8 mouse cellular contexts compared by ENCODE assay signal in the genomic region with DNA sequence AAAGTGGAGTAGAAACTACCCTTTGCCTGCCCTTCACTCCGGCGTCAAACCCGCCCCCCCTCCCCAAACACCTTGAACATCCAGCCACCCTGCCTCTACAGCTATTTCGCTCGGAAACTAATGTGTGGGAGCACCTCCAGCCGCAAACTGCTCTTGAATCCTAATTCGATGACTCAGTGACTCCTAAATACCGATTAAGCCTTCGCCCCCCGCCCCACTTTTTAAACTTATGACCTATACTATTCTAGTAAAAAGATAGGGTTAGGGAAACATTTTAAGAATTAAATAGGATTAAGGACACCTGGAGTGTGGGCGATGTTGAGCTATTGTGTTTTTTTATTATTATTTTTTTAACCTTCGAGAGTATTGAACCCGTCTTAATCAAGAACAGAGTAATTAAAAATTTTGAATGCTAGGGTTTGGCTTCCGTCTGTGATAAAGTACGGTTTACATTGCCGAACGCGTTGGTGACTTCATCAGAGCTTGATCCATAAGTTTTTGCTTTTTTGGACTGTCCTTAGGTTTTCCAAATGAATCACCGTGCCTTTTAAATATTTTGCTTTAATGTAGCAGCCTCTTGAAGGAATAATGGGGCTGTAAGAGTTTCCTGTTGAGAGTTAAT. TPM values are rescaled to one million over a fixed set of nuclear protein-coding genes. Genes with fewer than 3 reads are reported as not detected.
DNase-seq lines count a peak whose midpoint lies in the region; ATAC-seq and TF ChIP-seq lines count a peak whose summit lies in the region.

No protein-coding gene starts in this region.

- H3K4me3 ChIP-seq in kidney, embryonic 16.5 days (ENCODE audit: low read length) = peak overlapping the region; percentile 85
- peak overlapping the region; percentile 87 for H3K4me3 ChIP-seq in bone marrow, adult 2 months (replicated peaks; ENCODE audit: control insufficient read depth, low read depth, low read length)
- peak overlapping the region; percentile 99 for H3K4me3 ChIP-seq in forebrain, postnatal 0 days (ENCODE audit: low read depth, low read length)
- peak overlapping the region; percentile 97 for H3K4me3 ChIP-seq in midbrain, embryonic 11.5 days (ENCODE audit: low read depth, low read length)

- H3K4me1 ChIP-seq in kidney, embryonic 16.5 days (ENCODE audit: insufficient read depth, low read length) = peaks cover 15% of the 10 kb centered on the region
- no peaks in the 10 kb centered on the region for H3K4me1 ChIP-seq in bone marrow, adult 2 months (ENCODE audit: control insufficient read depth, insufficient read depth, low read length)
- H3K4me1 ChIP-seq in forebrain, postnatal 0 days (ENCODE audit: insufficient read depth) = peaks cover 11% of the 10 kb centered on the region; the same call in 1 of the 2 replicates
- H3K4me1 ChIP-seq in midbrain, embryonic 11.5 days (ENCODE audit: control insufficient read depth, insufficient read depth, low read length) = peaks cover 10% of the 10 kb centered on the region; the same call in 1 of the 2 replicates

- no peaks in the 10 kb centered on the region for H3K27me3 ChIP-seq in kidney, embryonic 16.5 days (ENCODE audit: insufficient read depth, low read length)
- no peaks in the 10 kb centered on the region for H3K27me3 ChIP-seq in forebrain, postnatal 0 days (ENCODE audit: insufficient read depth, low read length)
- H3K27me3 ChIP-seq in midbrain, embryonic 11.5 days (ENCODE audit: control insufficient read depth, insufficient read depth, low read length) = no peaks in the 10 kb centered on the region

- H3K36me3 ChIP-seq in kidney, embryonic 16.5 days (ENCODE audit: insufficient read depth, low read length) = no peaks in the 10 kb centered on the region
- no peaks in the 10 kb centered on the region for H3K36me3 ChIP-seq in forebrain, postnatal 0 days (ENCODE audit: insufficient read depth)
- H3K36me3 ChIP-seq in midbrain, embryonic 11.5 days (ENCODE audit: control insufficient read depth, insufficient read depth, low read length) = no peaks in the 10 kb centered on the region

- H3K9me3 ChIP-seq in kidney, embryonic 16.5 days (ENCODE audit: low read length) = no peaks in the 10 kb centered on the region
- H3K9me3 ChIP-seq in forebrain, postnatal 0 days (ENCODE audit: low read length) = no peaks in the 10 kb centered on the region
- no peaks in the 10 kb centered on the region for H3K9me3 ChIP-seq in midbrain, embryonic 11.5 days (ENCODE audit: control insufficient read depth, low read length)

- under 1% methylated on average over 19 of the region's 19 CpGs for WGBS in kidney, embryonic 16.5 days
- under 1% methylated on average over 19 of the region's 19 CpGs for WGBS in bone marrow, adult 2 months
- under 1% methylated on average over 19 of the region's 19 CpGs for WGBS in forebrain, postnatal 0 days
- under 1% methylated on average over 19 of the region's 19 CpGs for WGBS in midbrain, embryonic 11.5 days

- peak overlapping the region; percentile 99 for H3K9ac ChIP-seq in kidney, embryonic 16.5 days (replicated peaks; ENCODE audit: low read length)
- peak overlapping the region; percentile 92 for H3K9ac ChIP-seq in forebrain, postnatal 0 days
- H3K9ac ChIP-seq in midbrain, embryonic 11.5 days (ENCODE audit: low read length) = peak overlapping the region; percentile 92

- no peak for TF ChIP-seq CTCF in bone marrow, adult 2 months (IDR thresholded peaks at IDR 0.05; ENCODE audit: control insufficient read depth, insufficient read depth, low read length)
- no peak for TF ChIP-seq CTCF in forebrain, postnatal 0 days (IDR thresholded peaks at IDR 0.05; ENCODE audit: low read depth)

- peak overlapping the region; percentile 63 for H3K4me2 ChIP-seq in kidney, embryonic 16.5 days (replicated peaks; ENCODE audit: low read depth, low read length)
- peak overlapping the region; percentile 71 for H3K4me2 ChIP-seq in forebrain, postnatal 0 days (ENCODE audit: low read depth)
- peak overlapping the region; percentile 79 for H3K4me2 ChIP-seq in midbrain, embryonic 11.5 days

- no peak for TF ChIP-seq POLR2A in bone marrow, adult 2 months (IDR thresholded peaks at IDR 0.05; ENCODE audit: borderline replicate concordance, control insufficient read depth, low read depth, low read length)

- no peak for ATAC-seq in kidney, embryonic 16.5 days (ENCODE audit: low FRiP score, low TSS enrichment)
- no peak for ATAC-seq in forebrain, postnatal 0 days
- peak; percentile 0; the same call in 1 of the 2 replicates for ATAC-seq in midbrain, embryonic 11.5 days (ENCODE audit: low FRiP score)
- no peak for ATAC-seq in activated CD4-positive, CD25-positive, alpha-beta regulatory T cell, adult 4 months

- H3K27ac ChIP-seq in kidney, embryonic 16.5 days (ENCODE audit: low read length) = peak overlapping the region; percentile 100
- no peak overlapping the region; the same call in 1 of the 2 replicates for H3K27ac ChIP-seq in bone marrow, adult 2 months (ENCODE audit: control insufficient read depth, insufficient read depth, low read depth, low read length, poor library complexity)
- peak overlapping the region; percentile 99 for H3K27ac ChIP-seq in forebrain, postnatal 0 days (ENCODE audit: low read depth, low read length)
- H3K27ac ChIP-seq in midbrain, embryonic 11.5 days (ENCODE audit: low read depth, low read length) = peak overlapping the region; percentile 99; the same call in 1 of the 2 replicates

- no peak for DNase-seq in kidney, adult 8-10 months
- peak; percentile 20 for DNase-seq in forebrain, postnatal 0 days
- DNase-seq in midbrain, embryonic 11.5 days (ENCODE audit: low spot score, missing footprints) = peak; percentile 88
- no peak for DNase-seq in T-cell, adult 2 months (ENCODE audit: low spot score)
- no peak for DNase-seq in cerebellum, adult 8-10 months

RNA-seq across cellular contexts. Expression of gene Spred1, which starts 0.9 kb away (rescaled TPM):
- 7.6 and 7.7 TPM in 2 replicates for polyA plus RNA-seq in kidney, embryonic 16.5 days (2015; fragmentation: Nextera tagmentation; extraction: Ambion mirVana)
- polyA plus RNA-seq in bone marrow, adult 2 months (2011; ENCODE audit: insufficient read depth, insufficient read length, low replicate concordance, missing spikeins) = 3.2 and 5.6 TPM in 2 replicates
- total RNA-seq in forebrain, postnatal 0 days (2014; rRNA removed) = 56.2 and 66.9 TPM in 2 replicates
- 8.8 and 11.3 TPM in 2 replicates for polyA plus RNA-seq in forebrain, postnatal 0 days (2015; fragmentation: Nextera tagmentation; extraction: Ambion mirVana)
- 20.1 and 21.4 TPM in 2 replicates for polyA plus RNA-seq in midbrain, embryonic 11.5 days (2014; fragmentation: Nextera tagmentation; extraction: Ambion mirVana)
- 1 to 10 TPM; 1.8 to 2.2 TPM for polyA plus RNA-seq in activated CD4-positive, CD25-positive, alpha-beta regulatory T cell, adult 4 months (2017; shearing (Covaris generic))

Comparison
In these comparisons a context has a peak if more than half of its experiments do, and no peak if none do; other contexts are left out.
1. DNase-seq: peak in forebrain, postnatal 0 days (single experiment) and midbrain, embryonic 11.5 days (single experiment); none in kidney, adult 8-10 months (0 of 2), T-cell, adult 2 months (single experiment) and cerebellum, adult 8-10 months (single experiment).
2. Peak in every context shown above with its lines, with median percentiles within 50 percentile points of each other: H3K4me2 ChIP-seq, H3K4me3 ChIP-seq and H3K9ac ChIP-seq.